Mouse (Mus musculus): Measurements from ENCODE around the gene Zdhhc9.

The Zdhhc9 gene

DNA sequence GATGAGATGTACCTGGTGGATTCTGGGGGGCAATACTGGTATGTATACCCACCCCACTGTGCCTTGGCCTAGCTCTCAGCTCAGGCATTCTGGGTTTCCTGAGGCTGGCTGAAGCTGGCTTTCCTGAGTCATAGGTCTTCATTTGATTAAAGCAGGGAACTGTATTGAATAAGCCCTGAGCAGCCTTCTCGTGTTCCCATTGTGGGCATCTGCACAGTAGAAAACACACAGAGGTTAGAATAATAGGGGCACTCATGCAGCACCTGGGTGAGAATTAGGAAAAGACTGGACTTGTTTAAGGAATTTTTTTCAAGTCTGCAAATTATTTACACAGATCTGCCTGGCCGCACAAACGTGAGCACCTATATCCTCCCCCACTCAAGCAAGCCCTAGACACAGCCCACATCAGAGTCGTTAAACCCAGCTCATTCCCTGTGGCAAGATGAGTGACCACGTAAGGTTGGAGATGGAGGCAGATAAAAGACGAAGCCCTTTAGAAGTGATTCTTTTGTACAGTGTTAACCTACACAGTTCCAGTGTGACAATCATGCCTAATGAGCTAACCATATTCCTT lies 81.7 kb downstream of the Zdhhc9 start:
- no peak for DNase-seq (ENCODE audit: low spot score)

DNA sequence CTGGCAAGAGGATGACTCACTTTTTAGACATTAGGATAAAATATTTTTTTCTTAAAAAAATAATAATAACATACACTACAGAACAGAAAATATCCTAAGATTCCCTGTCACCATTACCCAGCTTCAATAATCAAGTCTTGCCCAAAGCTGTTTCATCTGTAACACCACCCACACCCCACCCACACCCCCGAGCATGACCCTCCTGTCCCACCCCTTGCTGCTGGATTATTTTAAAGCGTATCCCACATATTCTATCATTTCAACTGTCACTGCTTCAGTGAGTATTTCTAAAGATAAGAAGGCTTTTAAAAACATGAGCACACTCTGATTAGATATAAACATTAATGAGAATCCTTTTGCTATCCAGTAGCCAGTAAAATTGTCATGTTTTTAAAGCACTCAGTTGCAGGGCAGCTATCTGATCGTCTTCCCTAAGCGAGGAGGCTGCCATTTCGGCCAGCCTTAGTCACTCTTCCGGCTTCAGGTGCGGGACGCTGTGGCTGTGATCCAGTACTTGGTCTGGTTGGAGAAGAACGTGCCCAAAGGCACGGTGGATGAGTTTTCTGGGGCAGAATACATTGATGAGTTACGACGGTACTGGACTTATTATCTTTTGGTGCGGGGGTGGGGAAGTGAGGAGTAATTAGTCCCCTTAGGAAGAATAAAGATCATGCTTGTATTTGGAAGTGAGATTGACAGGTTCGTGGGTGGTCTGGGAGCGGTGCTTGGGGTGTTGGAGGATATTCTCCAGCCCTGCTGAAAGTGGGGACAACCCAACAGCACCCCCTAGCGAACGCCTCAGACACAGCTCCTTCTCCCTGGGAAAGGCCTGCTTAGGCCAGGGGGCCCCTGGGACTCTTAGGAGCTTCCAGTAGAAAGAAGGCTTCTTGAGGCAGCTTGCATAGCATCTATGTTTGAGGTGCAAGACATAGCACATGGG lies 84.3 kb downstream of the Zdhhc9 start:
- DNase-seq (ENCODE audit: low spot score) = peak; percentile 78

Data from testis, postnatal 10 days (tissue).